In the genomic region with DNA sequence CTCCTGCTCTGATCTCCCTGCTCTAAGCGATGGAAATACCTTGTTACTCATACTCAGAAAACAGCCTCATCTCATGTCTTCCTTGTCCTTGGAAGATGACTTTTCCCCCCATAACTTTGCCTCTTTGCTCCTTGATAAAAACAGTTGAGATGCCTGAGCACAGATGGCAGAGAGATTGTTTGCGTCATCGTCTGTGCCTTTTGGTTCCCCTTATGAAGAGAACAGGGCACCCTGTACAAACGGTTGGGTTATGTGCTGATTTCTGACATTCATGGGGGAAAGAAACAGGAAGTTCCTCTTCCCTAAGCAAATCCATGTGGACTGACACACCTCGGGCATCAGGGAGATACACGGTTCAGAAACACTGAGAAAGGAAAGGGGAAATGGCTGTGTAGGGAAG, we compare ENCODE assay signal across 20 mouse cellular contexts.
DNase-seq lines count a peak whose midpoint lies in the region; ATAC-seq lines count a peak whose summit lies in the region.
"Had no signal": no experiment of that assay in that cellular context is flagged by ENCODE, and none has a peak within 500 bp of the region (broad histone marks: within the 10 kb centered on the region; RNA-seq: fewer than 3 reads in every experiment).

No protein-coding gene starts in this region.

- H3K27ac ChIP-seq in heart, embryonic 13.5 days (replicated peaks) = peak overlapping the region; percentile 41; the same call in 1 of the 2 replicates
- H3K27ac ChIP-seq in lung, embryonic 16.5 days (ENCODE audit: low read length) = 0 out of 2 replicates have a peak overlapping the region, but pooled peaks have one; percentile 25
- peak overlapping the region; percentile 14; the same call in 1 of the 2 replicates for H3K27ac ChIP-seq in liver, embryonic 15.5 days (replicated peaks)
- H3K27ac ChIP-seq: forebrain, embryonic 10.5 days; hindbrain, embryonic 13.5 days; limb, embryonic 12.5 days had no signal

- ATAC-seq in heart, embryonic 13.5 days (ENCODE audit: extremely low read depth, insufficient number of reproducible peaks, low FRiP score, low TSS enrichment) = no peak
- no peak for ATAC-seq in lung, embryonic 16.5 days (ENCODE audit: low read depth)
- no peak for ATAC-seq in liver, embryonic 15.5 days (ENCODE audit: insufficient read depth)
- ATAC-seq: activated CD4-positive, CD25-positive, alpha-beta regulatory T cell, adult 4 months; forebrain, embryonic 16.5 days had no signal

- H3K9ac ChIP-seq in heart, embryonic 13.5 days = no peak overlapping the region
- no peak overlapping the region for H3K9ac ChIP-seq in lung, embryonic 16.5 days (ENCODE audit: low read length)
- H3K9ac ChIP-seq in liver, embryonic 15.5 days = no peak overlapping the region
- H3K9ac ChIP-seq: hindbrain, embryonic 13.5 days; limb, embryonic 12.5 days had no signal

- H3K4me3 ChIP-seq in heart, embryonic 13.5 days = no peak overlapping the region
- no peak overlapping the region for H3K4me3 ChIP-seq in lung, embryonic 16.5 days (ENCODE audit: low read length)
- no peak overlapping the region for H3K4me3 ChIP-seq in liver, embryonic 15.5 days (replicated peaks)
- H3K4me3 ChIP-seq: forebrain, embryonic 10.5 days; hindbrain, embryonic 13.5 days; limb, embryonic 12.5 days had no signal

- H3K9me3 ChIP-seq in heart, embryonic 13.5 days = no peaks in the 10 kb centered on the region
- H3K9me3 ChIP-seq in lung, embryonic 16.5 days (ENCODE audit: control insufficient read depth, low read length) = no peaks in the 10 kb centered on the region
- no peaks in the 10 kb centered on the region for H3K9me3 ChIP-seq in liver, embryonic 15.5 days (replicated peaks)
- H3K9me3 ChIP-seq: forebrain, embryonic 10.5 days; G1E; hindbrain, embryonic 13.5 days; limb, embryonic 12.5 days had no signal

- no peak overlapping the region for H3K4me2 ChIP-seq in heart, embryonic 13.5 days
- no peak overlapping the region for H3K4me2 ChIP-seq in lung, embryonic 16.5 days (ENCODE audit: low read depth, low read length)
- no peak overlapping the region for H3K4me2 ChIP-seq in liver, embryonic 15.5 days
- H3K4me2 ChIP-seq: hindbrain, embryonic 13.5 days; limb, embryonic 12.5 days had no signal

- peaks cover 75% of the 10 kb centered on the region for H3K4me1 ChIP-seq in heart, embryonic 13.5 days
- peaks cover 2% of the 10 kb centered on the region; the same call in 1 of the 2 replicates for H3K4me1 ChIP-seq in lung, embryonic 16.5 days (replicated peaks; ENCODE audit: control insufficient read depth, insufficient read depth, low read length)
- peaks cover 62% of the 10 kb centered on the region for H3K4me1 ChIP-seq in liver, embryonic 15.5 days (replicated peaks)

- no peaks in the 10 kb centered on the region for H3K27me3 ChIP-seq in heart, embryonic 13.5 days (replicated peaks)
- H3K27me3 ChIP-seq in lung, embryonic 16.5 days (ENCODE audit: control insufficient read depth, insufficient read depth, low read depth, low read length) = no peaks in the 10 kb centered on the region
- H3K27me3 ChIP-seq in liver, embryonic 15.5 days = no peaks in the 10 kb centered on the region
- H3K27me3 ChIP-seq: hindbrain, embryonic 13.5 days; limb, embryonic 12.5 days had no signal

- WGBS in heart, embryonic 13.5 days = 58% methylated on average over 6 of the region's 6 CpGs
- 40% methylated on average over 6 of the region's 6 CpGs for WGBS in lung, embryonic 16.5 days
- 25% methylated on average over 6 of the region's 6 CpGs for WGBS in liver, embryonic 15.5 days (ENCODE audit: insufficient replicate concordance)

- DNase-seq in heart, postnatal 36 days = no peak
- no peak for DNase-seq in lung, postnatal 36 days
- no peak for DNase-seq in gastrocnemius, postnatal 25 days
- DNase-seq in T-cell, adult 2 months (ENCODE audit: low spot score) = no peak
- DNase-seq: adrenal gland, adult 8-10 months; cerebellum, adult 9-10 months; gastrocnemius, postnatal 10 days; kidney, adult 18-20 months; kidney, postnatal 4 days; lung, adult 2 months; midbrain, embryonic 14.5 days had no signal

- intact Hi-C loops in heart, postnatal 36 days (cut with DNase I) = no loop called here

- no peaks in the 10 kb centered on the region for H3K36me3 ChIP-seq in heart, embryonic 13.5 days
- H3K36me3 ChIP-seq in lung, embryonic 16.5 days (ENCODE audit: control insufficient read depth, insufficient read depth, low read length) = no peaks in the 10 kb centered on the region
- no peaks in the 10 kb centered on the region for H3K36me3 ChIP-seq in liver, embryonic 15.5 days (replicated peaks)
- H3K36me3 ChIP-seq: forebrain, embryonic 10.5 days; G1E; hindbrain, embryonic 13.5 days; limb, embryonic 12.5 days had no signal
